Mouse (Mus musculus) forebrain, embryonic 14.5 days (tissue): Measurements from ENCODE around the gene Osbpl9. TPM values are rescaled to one million over a fixed set of nuclear protein-coding genes. Genes with fewer than 3 reads are reported as not detected.

Source experiments
- ATAC-seq: fragments of 200-750 bp; cut with Nextera tagmentation; 2 replicates; pipeline ENCODE4 v1.8.0; 2017; ENCODE audit warnings: mild to moderate bottlenecking, moderate library complexity
- DNase-seq: peaks from one replicate; pipeline ENCODE4 v3.0.0-alpha.2; 2015; ENCODE audit warnings: low spot score
- H3K27ac ChIP-seq: fragments of 300-500 bp; sonication (generic); 2 replicates; pipeline ENCODE4 v1.5.1; 2014; ENCODE audit warnings: low read depth, mild to moderate bottlenecking, control low read depth, low read length, moderate library complexity
- H3K27me3 ChIP-seq: fragments of 300-500 bp; sonication (generic); replicated peaks from 2 replicates; pipeline ENCODE4 v1.6.1; 2014; ENCODE audit warnings: low read length, control low read depth, mixed read lengths; ENCODE audit not compliant: control insufficient read depth, insufficient read depth
- H3K36me3 ChIP-seq: fragments of 300-500 bp; sonication (generic); 2 replicates; pipeline ENCODE4 v1.6.1; 2014; ENCODE audit warnings: low read length, control low read depth; ENCODE audit not compliant: control insufficient read depth, insufficient read depth
- H3K4me1 ChIP-seq: fragments of 300-500 bp; sonication (generic); 2 replicates; pipeline ENCODE4 v1.6.1; 2014; ENCODE audit warnings: antibody characterized with exemption, low read length, control low read depth; ENCODE audit not compliant: control insufficient read depth, insufficient read depth
- H3K4me2 ChIP-seq: fragments of 300-500 bp; sonication (generic); 2 replicates; pipeline ENCODE4 v1.6.1; 2014; ENCODE audit warnings: mild to moderate bottlenecking, control low read depth, low read length
- H3K4me3 ChIP-seq: fragments of 300-500 bp; sonication (generic); 2 replicates; pipeline ENCODE4 v1.5.1; 2014; ENCODE audit warnings: low read depth, low read length, control low read depth
- H3K9ac ChIP-seq: fragments of 300-500 bp; sonication (generic); 2 replicates; pipeline ENCODE4 v1.6.1; 2014; ENCODE audit warnings: mild to moderate bottlenecking, low read length, control low read depth, moderate library complexity
- H3K9me3 ChIP-seq: fragments of 300-500 bp; sonication (generic); replicated peaks from 2 replicates; pipeline ENCODE4 v1.6.1; 2016; ENCODE audit warnings: low read length, control low read depth, mixed read lengths; ENCODE audit not compliant: control insufficient read depth
- WGBS: fragments of 180-500 bp; shearing (Covaris S2); extraction: QIAGEN DNeasy Blood & Tissue Kit; methylation state at CpG from one replicate; pipeline ENCODE4 v1.1.7; 2014; 5-methylcytosine and 5-hydroxymethylcytosine counted together
- polyA plus RNA-seq: library from polyadenylated mRNA; unstranded; fragments of >200 nt; fragmentation: Nextera tagmentation; extraction: Ambion mirVana; gene quantifications from 2 replicates; pipeline ENCODE4 v1.2.1, GENCODE M21; 2014

The Osbpl9 gene
- polyA plus RNA-seq, 1 experiment from 2014 or later = 75.3 TPM

GRCm38 (mm10) chr4:109156073-109156472 is 46.0 kb downstream of the Osbpl9 start:
- Histone ChIP-seq H3K27me3 (no peaks in the 10 kb centered on the region), H3K9me3 (no peaks in the 10 kb centered on the region), H3K4me2 (peak overlapping the region; percentile 45), H3K4me3 (peak overlapping the region; percentile 17), H3K4me1 (peaks cover 7% of the 10 kb centered on the region), H3K36me3 (peaks cover 6% of the 10 kb centered on the region; the same call in 1 of the 2 replicates), H3K9ac (peak overlapping the region; percentile 46), H3K27ac (peak overlapping the region; percentile 71)
- WGBS = 73% methylated on average over 6 of the region's 6 CpGs
- ATAC-seq (peak; percentile 48; the same call in 1 of the 2 replicates), DNase-seq (peak; percentile 35)

GRCm38 (mm10) chr4:109150214-109150613 is 51.9 kb downstream of the Osbpl9 start:
- Histone ChIP-seq H3K9me3 (no peaks in the 10 kb centered on the region), H3K27me3 (no peaks in the 10 kb centered on the region), H3K4me2 (no peak overlapping the region), H3K9ac (no peak overlapping the region), H3K4me1 (no peaks in the 10 kb centered on the region), H3K36me3 (no peaks in the 10 kb centered on the region), H3K27ac (no peak overlapping the region), H3K4me3 (no peak overlapping the region)
- 75% methylated on average over 2 of the region's 2 CpGs for WGBS
- DNase-seq (no peak), ATAC-seq (no peak)

GRCm38 (mm10) chr4:109149411-109149810 is 52.7 kb downstream of the Osbpl9 start:
- DNase-seq (no peak), ATAC-seq (no peak)
- H3K27ac ChIP-seq = no peak overlapping the region
- H3K9me3 ChIP-seq = no peaks in the 10 kb centered on the region
- no peak overlapping the region for H3K9ac ChIP-seq
- H3K4me2 ChIP-seq = no peak overlapping the region
- WGBS = 90% methylated on average over 2 of the region's 2 CpGs
- H3K4me1 ChIP-seq = no peaks in the 10 kb centered on the region
- H3K27me3 ChIP-seq = no peaks in the 10 kb centered on the region
- H3K4me3 ChIP-seq = no peak overlapping the region
- no peaks in the 10 kb centered on the region for H3K36me3 ChIP-seq

GRCm38 (mm10) chr4:109147278-109148038 is 54.6 kb downstream of the Osbpl9 start:
- no peaks in the 10 kb centered on the region for H3K27me3 ChIP-seq
- no peak overlapping the region for H3K4me3 ChIP-seq
- peak; percentile 73 for DNase-seq
- no peak overlapping the region for H3K9ac ChIP-seq
- no peaks in the 10 kb centered on the region for H3K4me1 ChIP-seq
- WGBS = 64% methylated on average over 11 of the region's 11 CpGs
- no peaks in the 10 kb centered on the region for H3K36me3 ChIP-seq
- no peak overlapping the region for H3K27ac ChIP-seq
- H3K9me3 ChIP-seq = no peaks in the 10 kb centered on the region
- peak; percentile 55; the same call in 1 of the 2 replicates for ATAC-seq
- H3K4me2 ChIP-seq = no peak overlapping the region

GRCm38 (mm10) chr4:109143091-109143490 is 59.0 kb downstream of the Osbpl9 start:
- H3K9me3 ChIP-seq = no peaks in the 10 kb centered on the region
- H3K27ac ChIP-seq = no peak overlapping the region
- no peak overlapping the region for H3K4me3 ChIP-seq
- no peaks in the 10 kb centered on the region for H3K36me3 ChIP-seq
- DNase-seq (no peak), ATAC-seq (no peak)
- 78% methylated on average over 1 of the region's 1 CpGs for WGBS
- no peak overlapping the region for H3K9ac ChIP-seq
- H3K27me3 ChIP-seq = no peaks in the 10 kb centered on the region
- no peak overlapping the region for H3K4me2 ChIP-seq
- H3K4me1 ChIP-seq = no peaks in the 10 kb centered on the region

- Histone ChIP-seq H3K27ac (no peak overlapping the region), H3K4me2 (no peak overlapping the region), H3K9ac (no peak overlapping the region), H3K27me3 (no peaks in the 10 kb centered on the region), H3K36me3 (no peaks in the 10 kb centered on the region), H3K9me3 (no peaks in the 10 kb centered on the region), H3K4me3 (no peak overlapping the region), H3K4me1 (no peaks in the 10 kb centered on the region)
- 54% methylated on average over 4 of the region's 4 CpGs for WGBS
- ATAC-seq (no peak), DNase-seq (no peak)
Observed at GRCm38 (mm10) chr4:109138551-109138950, 63.5 kb downstream of the Osbpl9 start.

GRCm38 (mm10) chr4:109136475-109137125 is 65.5 kb downstream of the Osbpl9 start:
- Histone ChIP-seq H3K27me3 (no peaks in the 10 kb centered on the region), H3K9me3 (no peaks in the 10 kb centered on the region), H3K27ac (no peak overlapping the region), H3K4me2 (no peak overlapping the region), H3K4me3 (no peak overlapping the region), H3K4me1 (no peaks in the 10 kb centered on the region), H3K36me3 (peaks cover 4% of the 10 kb centered on the region; the same call in 1 of the 2 replicates), H3K9ac (no peak overlapping the region)
- no peak for DNase-seq
- 88% methylated on average over 7 of the region's 7 CpGs for WGBS
- no peak for ATAC-seq

- ATAC-seq (no peak), DNase-seq (no peak)
- H3K4me3 ChIP-seq = no peak overlapping the region
- H3K9me3 ChIP-seq = no peaks in the 10 kb centered on the region
- no peaks in the 10 kb centered on the region for H3K27me3 ChIP-seq
- H3K36me3 ChIP-seq = peaks cover 4% of the 10 kb centered on the region; the same call in 1 of the 2 replicates
- no peak overlapping the region for H3K27ac ChIP-seq
- no peak overlapping the region for H3K4me2 ChIP-seq
- H3K9ac ChIP-seq = no peak overlapping the region
- no peaks in the 10 kb centered on the region for H3K4me1 ChIP-seq
- WGBS = 93% methylated on average over 3 of the region's 3 CpGs
Observed at GRCm38 (mm10) chr4:109134955-109135354, 67.1 kb downstream of the Osbpl9 start.
